Mouse (Mus musculus): ENCODE results near the gene Fam168b.

Fam168b gene

DNA sequence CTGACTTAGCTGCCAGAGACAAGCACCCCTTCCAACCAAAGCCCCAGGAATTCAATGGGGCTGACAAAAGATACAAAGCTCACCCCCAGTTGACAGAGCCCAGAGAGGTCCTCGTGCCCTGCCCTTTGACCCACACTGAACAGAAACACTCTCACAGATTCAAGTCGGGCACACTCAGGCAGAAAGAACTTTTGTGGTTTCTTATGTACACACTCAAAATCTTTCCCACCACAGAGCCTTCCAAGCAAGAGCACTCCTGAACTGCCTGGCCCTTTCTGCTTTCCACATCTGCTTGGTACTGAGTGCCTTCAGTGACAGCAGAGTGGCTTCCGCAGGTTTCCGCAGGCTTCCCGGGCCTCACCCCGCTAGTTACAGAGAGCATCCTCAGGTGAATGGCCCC lies 27.0 kb downstream of the Fam168b start:
- no peak for DNase-seq (ENCODE audit: low spot score in 2 of 2)

DNA sequence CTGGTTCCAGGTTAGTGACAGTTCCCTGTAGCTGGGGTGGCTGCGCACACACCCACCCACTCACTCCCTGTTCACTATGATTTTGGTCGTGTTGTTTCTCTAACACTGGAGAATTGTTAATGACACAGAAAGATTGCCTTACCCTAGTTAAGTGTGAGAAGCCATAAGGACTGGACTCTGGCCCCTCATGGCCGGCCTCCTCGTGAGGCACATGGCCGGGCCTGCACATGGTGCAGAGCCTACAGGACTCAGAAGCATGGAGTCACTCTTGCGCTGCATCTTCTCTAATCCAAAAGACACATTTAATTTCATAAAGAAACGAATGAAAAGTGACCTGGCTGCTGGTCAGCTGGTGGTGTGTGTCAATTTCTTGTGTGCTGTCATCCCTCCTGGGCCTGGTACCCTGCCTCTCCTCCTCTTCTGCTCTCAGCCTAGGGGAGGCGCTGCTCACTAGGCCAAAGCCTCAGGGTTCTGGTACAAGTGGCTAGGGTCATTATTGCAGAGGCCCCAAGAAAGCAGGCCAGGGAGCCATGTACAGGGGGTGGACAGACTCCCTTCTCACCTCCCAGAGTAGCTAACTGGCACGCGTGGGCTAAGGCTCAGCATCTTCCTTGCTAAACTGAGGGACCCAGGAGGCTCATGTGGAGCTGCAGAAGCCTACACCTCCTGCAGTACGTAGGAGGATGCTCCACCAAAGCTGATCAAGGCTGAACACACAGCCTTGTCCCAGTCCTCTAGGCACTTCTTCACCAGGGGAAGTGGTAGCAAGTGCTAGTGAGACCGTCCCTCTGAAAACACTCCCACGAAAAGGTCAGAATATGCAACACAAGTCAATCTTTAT lies 30.2 kb downstream of the Fam168b start:
- DNase-seq (ENCODE audit: low spot score in 2 of 2) = no peak

GRCm38 (mm10) chr1:34811581-34811980 lies 31.3 kb downstream of the Fam168b start:
- peak in 1 of 2 experiments; percentile 48 for DNase-seq (ENCODE audit: low spot score in 2 of 2)

- no peak for DNase-seq (ENCODE audit: low spot score in 2 of 2)
Measured at GRCm38 (mm10) chr1:34811035-34811434, 31.8 kb downstream of the Fam168b start.

DNA sequence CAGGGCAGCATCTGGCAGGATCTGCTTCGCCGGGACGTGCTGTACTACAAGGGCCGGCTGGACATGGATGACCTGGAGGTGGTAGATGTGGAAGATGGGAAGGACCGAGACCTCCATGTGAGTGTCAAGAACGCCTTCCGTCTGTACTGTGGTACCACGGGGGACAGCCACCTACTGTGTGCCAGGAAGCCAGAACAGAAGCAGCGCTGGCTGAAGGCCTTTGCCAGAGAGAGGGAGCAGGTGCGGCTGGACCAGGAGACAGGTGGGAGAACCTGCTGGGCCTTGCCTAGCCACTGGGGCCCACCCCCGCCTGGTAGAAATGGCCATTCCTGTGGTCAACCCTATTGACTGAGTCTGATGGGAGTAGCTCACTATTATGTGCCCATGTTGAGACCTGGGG lies 32.6 kb downstream of the Fam168b start:
- DNase-seq (ENCODE audit: low spot score in 2 of 2) = no peak

DNA sequence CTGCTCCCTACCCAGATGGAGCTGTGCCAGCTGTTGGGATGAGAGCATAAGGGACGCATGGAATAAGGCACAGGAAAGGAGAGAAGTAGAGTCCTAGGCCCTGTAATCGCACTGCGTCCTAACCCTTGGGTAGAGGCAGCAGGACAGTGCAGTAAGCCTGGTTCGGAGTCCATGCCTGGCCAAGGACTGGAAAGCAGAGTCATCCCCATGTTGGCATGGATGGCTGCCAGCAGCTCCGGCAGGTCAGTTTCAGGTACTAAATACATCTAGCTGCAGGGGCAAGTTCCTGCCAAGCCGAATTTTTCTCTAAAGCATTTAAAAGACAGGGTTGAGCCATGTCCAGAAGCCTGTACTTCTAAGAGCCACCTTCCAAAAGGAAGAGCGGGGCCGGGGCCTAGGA lies 34.4 kb downstream of the Fam168b start:
- no peak for DNase-seq (ENCODE audit: low spot score in 2 of 2)

DNA sequence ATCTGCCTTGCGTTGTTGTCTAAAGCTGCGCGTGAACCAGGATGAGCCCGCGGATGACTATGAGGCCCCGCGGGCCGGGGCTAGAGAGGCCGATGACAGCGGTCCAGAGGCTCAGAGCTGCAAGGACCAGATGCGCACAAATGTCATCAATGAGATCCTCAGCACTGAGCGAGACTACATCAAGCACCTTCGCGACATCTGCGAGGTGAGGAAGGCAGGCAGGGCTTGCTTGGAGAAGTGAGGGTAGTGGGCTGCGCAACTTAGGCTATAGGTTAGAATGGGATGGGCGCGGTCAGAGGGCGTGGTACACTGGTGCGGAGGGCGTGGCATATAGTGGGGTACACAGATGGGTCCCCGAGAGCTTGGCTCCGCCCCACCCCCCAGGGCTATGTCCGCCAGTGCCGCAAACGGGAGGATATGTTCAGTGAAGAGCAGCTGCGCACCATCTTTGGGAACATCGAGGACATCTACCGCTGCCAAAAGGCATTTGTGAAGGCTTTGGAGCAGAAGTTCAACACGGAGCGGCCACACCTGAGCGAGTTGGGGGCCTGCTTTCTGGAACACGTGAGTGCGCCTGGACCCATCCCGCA lies 36.8 kb downstream of the Fam168b start:
- no peak for DNase-seq (ENCODE audit: low spot score in 2 of 2)

GRCm38 (mm10) chr1:34804863-34805262 lies 38.0 kb downstream of the Fam168b start:
- no peak for DNase-seq (ENCODE audit: low spot score in 2 of 2)

GRCm38 (mm10) chr1:34802290-34802642 lies 40.6 kb downstream of the Fam168b start:
- DNase-seq (ENCODE audit: low spot score in 2 of 2) = no peak

DNA sequence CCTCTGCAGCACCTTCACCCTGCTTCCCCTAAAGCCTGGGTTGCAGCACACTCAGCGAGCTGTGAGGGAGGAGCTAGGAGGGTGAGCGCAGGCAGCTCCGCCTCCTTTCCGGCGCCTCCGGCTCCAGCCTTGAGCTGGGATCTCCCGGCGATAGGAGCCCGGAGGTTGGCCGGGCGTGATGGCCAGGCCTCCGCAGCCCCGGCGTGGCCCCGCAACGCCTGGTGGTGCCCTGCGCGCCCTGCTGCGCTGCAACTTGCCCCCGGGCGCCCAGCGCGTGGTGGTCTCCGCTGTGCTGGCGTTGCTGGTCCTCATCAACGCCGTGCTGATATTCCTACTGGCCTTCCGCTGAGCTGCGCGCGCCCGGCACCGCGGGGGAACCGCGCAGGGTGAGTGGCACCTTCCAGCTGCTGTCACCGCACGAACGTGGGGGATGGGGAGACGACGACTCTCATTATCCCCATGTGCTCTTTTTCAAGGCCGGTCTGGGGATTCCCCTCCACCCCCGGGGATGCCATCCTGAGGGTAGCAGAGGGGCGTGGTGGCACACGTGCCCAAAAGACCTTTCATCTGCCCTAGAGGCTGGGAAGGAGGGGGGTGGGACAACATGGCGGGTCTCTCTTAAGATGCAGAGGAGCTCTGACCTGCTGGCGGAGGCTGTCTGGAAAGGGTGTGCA lies 41.1 kb downstream of the Fam168b start:
- DNase-seq (ENCODE audit: low spot score in 2 of 2) = peak in 1 of 2 experiments; percentile 50

GRCm38 (mm10) chr1:34799140-34799539 lies 43.7 kb downstream of the Fam168b start:
- no peak for DNase-seq (ENCODE audit: low spot score in 2 of 2)

GRCm38 (mm10) chr1:34793304-34794300 lies 49.3 kb downstream of the Fam168b start:
- no peak for DNase-seq (ENCODE audit: low spot score in 2 of 2)

DNA sequence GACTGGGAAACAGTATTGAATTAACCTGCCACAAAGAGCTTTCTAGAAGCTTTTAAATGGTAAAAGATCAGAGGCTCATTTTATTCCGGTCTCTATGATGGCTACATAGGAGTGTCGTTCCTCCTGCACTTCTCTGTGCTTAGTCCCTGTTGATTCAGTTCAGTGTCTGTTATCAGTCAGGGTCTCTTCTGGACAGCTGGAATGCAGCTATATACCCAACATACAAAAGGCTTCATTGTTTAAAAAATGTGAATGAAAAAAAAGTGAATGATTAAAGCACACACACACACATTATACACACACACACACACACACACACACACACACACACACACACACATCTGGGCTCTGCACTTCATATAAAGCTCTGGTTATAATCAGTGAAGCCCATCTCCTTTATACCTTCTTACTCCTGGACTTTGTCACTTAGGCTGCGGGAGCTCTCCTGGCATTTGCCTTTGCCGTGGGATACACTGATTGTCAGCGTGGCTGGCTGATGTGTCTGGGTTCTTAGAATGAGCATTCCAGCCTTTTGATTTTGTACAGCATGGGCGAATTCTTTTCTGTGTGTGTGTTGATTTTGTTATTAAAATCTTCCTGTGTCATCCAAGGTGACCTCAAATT lies 59.2 kb downstream of the Fam168b start:
- DNase-seq (ENCODE audit: low spot score in 2 of 2) = no peak

DNA sequence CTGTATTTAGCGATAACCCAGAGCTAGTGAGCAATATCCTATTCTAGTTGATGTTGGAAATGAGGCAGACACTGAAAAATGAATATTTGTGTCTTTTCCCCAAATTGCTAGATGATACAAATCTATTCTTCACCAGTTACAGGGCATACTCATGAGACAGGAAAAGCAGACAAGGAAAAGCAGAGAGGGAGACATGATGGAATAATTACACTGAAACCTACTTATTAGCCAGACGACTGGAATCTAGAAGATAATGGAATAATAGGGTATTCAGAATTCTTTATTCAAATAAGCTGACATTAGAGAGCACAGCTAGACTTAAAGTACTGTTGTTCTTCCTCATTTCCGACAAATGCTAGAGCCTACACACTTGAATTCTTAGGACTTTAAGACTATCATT lies 67.0 kb downstream of the Fam168b start:
- no peak for DNase-seq (ENCODE audit: low spot score in 2 of 2)

DNA sequence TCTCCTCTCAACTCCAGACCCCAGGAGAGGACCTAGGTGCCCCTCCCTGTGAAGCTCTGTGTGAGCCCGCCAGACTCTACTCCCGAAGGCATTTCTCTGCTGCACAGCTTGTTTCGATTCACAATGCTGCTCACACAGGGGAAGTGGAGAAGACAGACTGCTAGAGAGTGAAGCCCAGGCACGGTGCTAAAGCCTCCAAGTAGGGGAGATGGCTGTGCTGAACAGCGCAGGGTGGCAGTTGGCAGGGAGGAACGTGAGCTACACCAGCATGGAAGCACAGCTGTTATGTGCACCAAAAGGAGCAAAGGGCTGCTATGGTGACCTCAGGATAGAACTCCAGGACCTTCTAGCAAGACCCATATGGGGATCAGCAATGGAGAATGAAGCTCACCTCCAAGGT lies 74.0 kb downstream of the Fam168b start:
- no peak for DNase-seq (ENCODE audit: low spot score in 2 of 2)

- DNase-seq (ENCODE audit: low spot score in 2 of 2) = no peak
Measured at GRCm38 (mm10) chr1:34767851-34768250, 75.0 kb downstream of the Fam168b start.

DNA sequence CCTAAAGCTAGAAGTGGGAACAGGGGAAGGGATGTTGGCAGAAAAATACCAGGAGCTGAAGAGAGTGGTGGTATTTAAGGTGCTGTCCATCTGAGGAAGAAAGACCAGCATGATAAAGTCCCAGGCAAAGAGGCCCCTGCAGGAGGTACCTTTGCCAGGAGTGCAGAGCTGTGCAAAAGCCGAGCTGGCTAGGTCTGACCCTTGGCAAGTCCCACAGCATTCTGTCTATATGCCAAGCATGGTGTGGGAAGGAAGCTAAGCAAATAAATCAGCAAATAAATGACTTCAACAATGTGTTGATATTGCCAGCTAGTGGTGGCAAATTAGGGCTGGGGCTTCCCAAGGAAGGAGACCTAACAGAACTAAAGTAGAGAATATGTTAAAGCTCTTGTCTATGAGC lies 76.0 kb downstream of the Fam168b start:
- no peak for DNase-seq (ENCODE audit: low spot score in 2 of 2)

Data from cerebellum, postnatal 4 days (tissue).